Mouse (Mus musculus) mesoderm, embryonic 11.5 days (tissue): ENCODE measurements around the gene Hsf2.
"Not testable (repeated sequence)": the region's sequence is repeated elsewhere in the genome, so short reads cannot be mapped to it uniquely, and the experiment has no call there.

Experiments
- DNase-seq: peaks from one replicate; pipeline ENCODE4 v3.0.0-alpha.2; 2012; ENCODE audit warnings: low read depth, low spot score

The Hsf2 gene

GRCm38 (mm10) chr10:57532218-57533101 is 46.3 kb downstream of the Hsf2 start, which contains the start of gene Serinc1:
TSS of gene Serinc1 (minus strand) at chr10:57532530.
- DNase-seq: peak; percentile 97

DNA sequence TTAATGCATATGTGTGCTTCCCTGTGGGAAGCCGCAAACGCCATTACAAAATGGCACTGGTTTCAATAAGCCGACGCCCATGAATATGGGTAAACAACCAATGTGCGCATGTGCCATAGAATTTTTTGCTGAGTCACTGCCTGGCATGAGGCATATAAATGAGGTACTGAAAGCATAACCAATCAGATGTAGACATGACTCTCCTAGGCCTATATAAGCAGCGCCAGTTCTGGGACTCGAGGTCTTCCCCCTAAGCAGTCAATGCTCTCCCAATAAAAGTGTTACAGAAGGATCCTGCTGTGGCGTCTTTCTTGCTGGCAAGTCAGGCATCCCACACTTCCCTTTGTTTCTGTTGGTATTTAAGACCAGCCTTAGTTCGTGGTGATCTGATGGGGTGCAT is 57.7 kb downstream of the Hsf2 start:
- DNase-seq: not testable (repeated sequence)

GRCm38 (mm10) chr10:57549631-57550030 is 63.4 kb downstream of the Hsf2 start:
- no peak for DNase-seq

DNA sequence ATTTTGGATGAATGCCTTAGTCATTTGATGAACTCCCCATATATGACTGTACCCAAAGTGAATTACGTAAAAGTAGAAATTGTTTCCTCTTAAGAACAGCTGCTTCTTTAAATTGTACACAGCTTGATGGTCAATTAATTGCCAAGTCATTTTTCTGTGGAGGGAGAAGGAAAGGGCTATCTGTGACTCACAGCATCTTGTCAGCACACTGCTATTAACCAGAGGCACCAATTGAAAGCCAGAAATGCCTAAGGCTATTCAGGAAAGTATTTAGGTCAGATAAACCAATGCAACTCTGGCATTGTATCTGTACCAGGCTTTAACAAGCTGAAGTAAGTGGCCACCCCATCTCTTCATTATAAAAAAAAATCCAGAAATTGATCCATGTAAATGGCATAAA is 67.5 kb downstream of the Hsf2 start:
- no peak for DNase-seq

- DNase-seq: no peak
Observed at GRCm38 (mm10) chr10:57557597-57557996, 71.4 kb downstream of the Hsf2 start.
